Mouse (Mus musculus): ENCODE results near the gene Prkci.
A peak's percentile ranks its signal among the peaks of the same experiment; 100 is the strongest.

Gene Prkci

DNA sequence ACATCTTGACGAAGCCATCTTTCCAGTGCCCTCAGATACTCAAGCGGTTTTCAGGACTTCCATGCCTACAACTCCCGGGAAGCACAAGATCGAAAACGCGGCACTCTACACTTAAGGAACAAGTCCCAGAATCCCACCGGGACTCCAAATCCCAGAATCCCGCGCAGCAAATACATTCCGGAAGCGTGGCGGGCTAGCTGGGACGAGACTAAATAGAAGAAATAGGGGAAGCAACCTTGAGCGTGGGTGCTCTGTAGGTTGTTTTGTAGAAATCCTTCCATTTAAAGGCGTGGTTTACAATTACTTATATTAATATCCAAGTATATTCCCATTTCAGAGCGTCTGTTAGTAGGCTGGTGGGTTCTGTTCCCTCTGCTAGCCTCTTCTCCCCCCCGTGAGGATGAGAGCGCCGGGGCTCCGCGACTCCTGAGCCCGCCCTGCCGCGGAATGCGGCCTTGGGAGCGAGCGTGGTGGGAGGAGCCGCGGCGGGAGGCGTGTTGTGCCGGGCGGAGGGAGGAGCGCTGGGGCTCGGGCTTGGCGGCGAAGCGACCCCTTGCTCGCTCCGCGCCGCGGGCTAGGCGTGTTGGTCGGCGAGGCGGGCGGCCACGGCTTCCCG, at the start of gene Prkci:
Prkci (plus strand) TSS at position 465 of the 616 bp plus-strand sequence.
- peak; percentile 96 for DNase-seq

DNA sequence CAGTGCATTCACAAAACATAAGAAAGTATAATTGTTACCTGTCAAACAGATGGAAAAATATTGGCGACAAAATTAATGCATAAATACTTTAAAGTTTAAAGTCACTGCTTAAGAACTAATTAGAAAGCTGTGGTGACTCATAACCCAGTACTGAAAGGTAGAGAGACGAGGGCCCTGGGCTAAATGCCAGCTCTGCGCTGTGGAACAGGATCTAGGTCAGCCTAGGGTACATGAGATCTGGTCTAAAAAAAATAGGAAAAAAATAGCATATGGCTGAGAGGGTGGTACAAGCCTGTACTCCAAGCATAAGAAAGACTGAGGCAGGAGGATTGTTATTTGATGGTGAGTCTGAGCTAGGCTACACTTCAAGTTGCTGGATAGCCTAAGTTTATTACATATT, 43.9 kb upstream of the Prkci start:
- DNase-seq = peak; percentile 53

DNA sequence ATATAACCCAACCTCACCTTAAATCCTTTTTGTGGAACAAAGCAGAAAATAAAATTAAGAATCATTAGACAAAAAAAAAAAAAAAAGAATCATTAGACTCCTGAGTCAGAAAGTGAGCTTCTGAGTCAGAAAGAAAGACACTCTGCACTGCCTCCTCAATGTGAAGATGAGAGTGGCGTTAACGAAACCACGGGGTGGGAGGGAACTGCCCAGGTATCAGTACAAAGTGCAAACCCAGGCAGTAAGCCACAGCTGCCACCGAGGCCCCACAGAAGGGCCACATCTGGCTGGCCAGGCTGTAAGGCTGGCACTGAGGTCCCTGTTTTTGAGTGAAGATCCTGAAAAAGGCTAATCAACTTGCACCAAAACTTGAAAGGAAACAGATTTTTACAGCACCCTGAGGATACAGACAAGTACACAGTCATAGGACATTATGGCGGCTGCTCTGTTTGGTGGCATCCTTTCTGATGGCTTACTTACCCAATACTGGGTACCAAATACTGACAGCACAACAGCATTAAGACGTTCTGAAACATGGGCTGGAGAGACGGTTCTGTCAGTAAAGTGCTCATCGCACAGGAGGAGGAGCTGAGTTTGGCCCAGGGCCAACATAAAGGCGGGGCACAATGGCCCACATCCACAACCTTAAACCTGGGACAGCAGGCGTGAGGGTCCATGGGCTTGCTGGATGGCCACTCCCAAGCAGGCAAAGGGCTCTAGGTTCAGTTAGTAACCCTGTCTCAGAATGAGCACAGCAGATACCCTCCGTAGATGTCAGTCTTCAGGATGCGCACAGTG, 43.1 kb upstream of the Prkci start:
- no peak for DNase-seq

DNA sequence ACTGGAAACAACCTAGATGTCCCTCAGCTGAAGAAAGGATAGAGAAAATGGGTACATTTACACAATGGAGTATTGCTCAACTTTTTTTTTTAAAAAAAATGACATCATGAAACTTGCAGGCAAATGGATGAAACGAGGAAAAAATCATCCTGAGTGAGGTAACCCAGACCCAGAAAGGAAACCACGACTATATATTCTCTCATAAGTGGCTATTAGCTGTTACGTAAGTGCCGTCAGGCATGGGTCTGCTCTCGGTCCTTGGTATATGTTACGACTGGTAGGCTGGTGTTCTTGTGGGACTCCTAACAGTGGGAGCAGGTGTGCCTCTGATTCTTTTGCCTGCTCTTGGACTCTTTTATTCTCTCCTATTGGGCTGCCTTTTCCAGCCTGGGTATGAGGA, 39.2 kb upstream of the Prkci start:
- DNase-seq = no peak

DNA sequence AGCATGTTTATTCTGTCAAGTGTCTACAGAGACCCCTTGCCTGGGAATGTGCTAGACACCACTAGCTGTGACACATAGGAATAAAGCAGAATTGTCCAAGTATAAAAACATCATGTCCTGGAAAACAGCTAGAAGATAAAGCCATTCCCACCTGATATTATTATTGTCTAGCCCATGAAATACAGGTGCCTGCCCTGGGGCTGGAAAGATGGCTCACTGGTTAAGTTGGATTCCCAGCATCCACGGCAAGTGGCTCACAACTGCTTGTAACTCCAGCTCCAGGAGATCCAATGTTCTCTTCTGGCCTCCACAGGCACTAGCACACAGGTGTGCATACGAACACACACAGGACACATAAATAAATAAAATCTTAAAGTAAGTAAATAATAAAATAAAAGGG, 36.8 kb upstream of the Prkci start:
- DNase-seq = no peak

DNA sequence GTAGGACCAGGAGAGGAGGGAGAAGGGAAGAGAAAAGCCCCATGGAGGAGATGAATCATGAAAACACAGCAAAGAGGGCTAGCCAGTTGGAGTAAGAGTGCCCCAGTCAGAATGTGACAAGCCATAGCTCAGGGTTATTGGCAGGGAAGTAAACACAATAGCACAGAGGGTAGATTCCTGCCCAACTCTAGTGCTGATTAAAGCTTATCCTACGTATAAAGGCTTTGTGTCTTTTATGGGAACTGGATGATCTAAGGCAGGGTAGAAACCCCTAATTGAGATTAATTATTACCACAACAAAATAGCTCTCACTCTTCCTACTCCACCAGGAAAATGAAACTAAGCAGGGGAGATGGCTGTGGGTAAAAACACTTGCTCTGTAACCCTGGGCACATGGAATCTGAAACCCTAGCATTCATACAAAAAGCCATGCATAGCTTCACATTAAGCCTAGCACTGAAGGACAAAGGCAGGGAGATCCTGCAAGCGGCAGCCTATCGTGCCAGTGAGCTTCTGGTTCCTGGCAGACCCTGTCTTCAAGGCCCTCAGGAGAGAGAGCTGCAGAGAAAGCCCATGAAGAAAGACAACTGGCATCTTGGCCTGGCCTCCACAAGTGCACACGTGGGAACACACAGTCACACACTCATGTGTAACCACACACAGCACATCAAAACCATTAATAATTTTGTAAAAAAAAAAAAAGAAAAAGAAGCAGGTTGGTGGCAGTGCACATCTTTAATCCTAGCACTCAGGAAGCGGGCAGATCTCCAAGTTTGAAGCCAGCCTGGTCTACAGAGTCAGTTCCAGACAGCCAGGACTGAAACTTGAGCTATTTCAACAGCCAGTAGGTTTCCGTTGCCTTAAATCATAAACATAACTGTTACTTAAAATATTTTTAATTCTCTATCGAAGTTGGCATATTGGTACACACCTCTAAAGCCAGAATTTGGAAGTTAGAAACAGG, 35.4 kb upstream of the Prkci start:
- DNase-seq = no peak

DNA sequence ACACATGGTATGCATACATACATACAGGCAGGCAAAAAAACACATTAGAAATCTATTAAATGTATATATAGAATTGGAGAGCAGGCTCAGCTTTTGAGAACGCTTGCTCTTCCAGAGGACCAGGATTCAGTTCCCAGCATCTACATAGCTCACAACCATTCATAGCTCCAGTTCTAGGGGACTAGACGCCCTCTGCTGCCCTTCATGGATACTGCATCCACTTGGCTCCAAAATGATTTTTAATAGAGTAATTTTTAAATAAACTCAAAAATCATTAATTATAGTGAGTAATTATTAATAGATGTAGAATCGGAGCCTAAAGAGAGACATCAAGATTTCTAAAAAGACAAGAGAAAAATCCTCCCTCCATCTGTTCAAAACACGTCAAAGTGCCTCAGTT, 32.4 kb upstream of the Prkci start:
- no peak for DNase-seq

DNA sequence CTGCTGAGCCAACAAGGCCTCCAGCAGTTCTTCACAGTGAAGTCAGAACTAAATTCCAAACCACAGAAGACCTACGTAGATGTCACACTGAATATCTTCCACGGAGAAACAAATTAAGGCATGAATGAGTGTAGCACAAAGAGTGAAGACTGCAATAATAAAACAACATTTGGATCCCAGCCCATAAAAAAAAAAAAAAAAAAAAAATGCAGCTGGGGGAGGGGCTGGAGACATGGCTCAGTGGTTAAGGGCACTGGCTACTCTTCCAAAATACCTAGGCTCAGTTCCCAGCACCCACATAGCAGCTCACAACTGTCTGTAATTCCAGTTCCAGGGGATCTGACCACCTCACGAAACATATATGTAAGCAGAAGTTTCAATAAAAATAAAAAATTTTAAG, 31.3 kb upstream of the Prkci start:
- no peak for DNase-seq

DNA sequence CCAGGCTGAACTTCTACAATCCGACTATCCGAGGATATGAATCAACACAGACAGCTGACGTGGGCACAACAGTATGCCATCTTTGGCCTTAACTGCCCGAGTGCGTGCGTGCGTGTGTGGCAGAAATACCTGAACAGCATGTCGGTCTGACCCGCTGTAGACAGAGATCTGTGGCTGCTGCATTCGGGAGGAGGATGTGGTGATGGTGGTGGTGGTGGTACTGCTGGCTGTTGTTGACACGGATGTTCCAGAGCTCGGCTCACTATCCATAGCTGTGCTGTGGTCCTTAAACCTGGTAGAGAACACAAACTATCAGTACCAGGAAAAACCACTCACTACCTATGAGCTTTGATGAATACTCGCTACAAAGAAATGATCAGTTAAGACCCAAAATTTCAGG, 29.9 kb upstream of the Prkci start:
- no peak for DNase-seq

DNA sequence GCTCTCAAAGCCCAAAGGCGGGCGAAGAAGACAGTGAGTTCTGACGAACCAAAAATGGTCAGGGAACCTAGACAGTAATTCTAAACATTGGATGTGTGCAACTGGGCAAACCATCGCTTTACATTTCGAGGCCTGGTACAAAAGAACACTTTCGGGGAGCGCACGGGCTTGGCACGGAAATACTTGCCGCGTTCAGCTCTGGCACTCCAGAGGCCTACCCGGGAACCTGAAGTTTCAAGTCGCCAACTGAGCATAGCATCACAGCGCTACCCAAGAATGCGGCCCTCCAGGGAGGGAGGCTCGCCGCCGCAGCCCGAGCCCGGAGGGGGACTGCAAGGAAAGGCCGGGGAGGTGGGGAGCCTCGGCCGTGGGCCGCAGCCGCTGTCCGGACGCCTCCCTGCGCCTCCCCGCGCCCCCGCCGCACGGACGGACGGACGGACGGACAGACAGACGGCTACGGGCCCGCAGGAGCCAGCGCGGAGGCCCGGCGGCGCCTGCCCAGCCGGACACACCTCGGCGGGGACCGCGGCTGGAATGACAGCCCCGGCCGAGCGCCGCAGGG, 26.9 kb upstream of the Prkci start:
- peak; percentile 71 for DNase-seq

DNA sequence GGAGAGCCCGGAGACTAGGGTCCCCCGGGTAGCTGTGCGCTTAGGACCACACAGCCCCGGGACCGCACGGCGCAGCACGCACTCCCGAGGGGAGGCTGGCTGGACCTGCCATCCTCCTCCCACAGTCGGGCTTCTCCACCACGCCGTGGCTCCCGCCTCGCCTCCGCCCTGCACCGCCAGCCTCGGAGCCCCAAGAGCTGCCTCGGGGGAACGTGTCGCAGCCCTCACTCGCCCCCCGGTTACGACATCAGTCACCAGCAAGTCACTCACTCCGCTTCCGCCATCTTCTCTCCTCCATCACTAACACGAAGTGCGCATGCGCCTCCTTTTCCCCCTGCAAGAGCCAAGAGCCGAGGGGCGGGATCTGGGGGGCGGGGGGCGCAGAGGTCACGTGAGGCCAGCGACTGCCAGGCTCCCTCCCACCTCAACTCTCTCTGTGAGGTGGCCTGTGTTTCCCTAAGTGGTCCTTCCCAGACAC, 26.4 kb upstream of the Prkci start, which contains the start of gene Phc3:
Phc3 (minus strand) TSS at position 312 of the 478 bp plus-strand sequence.
- peak; percentile 96 for DNase-seq

DNA sequence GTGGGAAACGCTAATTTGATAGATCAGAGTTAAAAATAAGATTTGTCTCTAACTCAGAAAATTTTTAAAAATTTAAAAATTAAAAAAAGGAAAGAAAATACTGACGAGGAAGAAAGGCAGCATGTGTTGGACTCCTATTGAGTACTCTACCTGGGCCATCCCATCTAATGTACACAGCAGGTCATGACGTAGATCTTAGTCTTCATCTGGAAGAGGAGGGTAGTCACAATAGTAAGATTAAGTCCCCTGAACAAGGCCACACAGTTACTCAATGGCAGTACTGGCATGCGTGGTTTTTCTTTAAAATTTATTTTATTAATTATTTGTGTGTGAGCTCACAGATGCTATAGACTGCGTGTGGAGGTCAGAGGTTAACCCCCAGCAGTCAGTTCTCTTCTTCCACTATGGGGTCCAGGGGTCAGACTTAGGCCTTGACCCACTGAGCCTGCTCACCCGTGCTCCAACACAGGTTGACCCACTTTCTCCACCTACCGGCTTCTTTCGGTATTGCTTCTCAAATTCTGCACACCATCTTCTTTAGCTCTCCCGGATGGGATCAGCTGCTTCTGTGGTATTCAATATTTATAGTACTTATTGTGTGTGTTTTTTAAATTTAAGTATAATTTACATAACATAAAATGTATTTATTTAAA, 20.3 kb upstream of the Prkci start:
- peak; percentile 80 for DNase-seq

DNA sequence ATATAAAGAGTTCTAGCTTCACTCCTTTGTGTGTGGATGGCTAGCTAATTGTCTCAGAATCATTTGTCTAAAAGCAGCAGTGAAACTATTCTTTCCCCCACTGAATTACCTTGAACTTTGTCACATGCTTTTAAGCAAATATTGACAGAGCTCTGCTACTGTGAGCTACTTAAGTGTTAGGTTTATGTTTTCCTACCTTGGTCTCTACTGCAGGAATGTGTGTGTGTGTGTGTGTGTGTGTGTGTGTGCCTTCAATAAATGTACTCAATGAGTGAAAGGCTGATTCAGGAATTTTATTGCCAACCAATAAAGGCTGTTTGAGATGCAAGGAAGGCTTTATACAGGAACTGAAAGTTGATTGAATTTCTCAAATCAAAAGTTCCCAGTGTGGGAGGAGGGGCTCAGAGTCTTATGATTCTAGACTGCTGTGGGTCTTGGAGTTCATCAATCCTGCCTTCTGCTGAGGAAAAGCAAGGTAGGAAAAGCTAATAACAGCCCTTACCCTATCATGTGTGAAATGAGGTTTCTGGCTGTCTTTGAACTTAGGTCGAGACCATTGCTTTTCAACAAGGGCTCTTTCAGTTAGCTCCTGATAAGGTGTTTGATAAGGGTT, 18.4 kb upstream of the Prkci start:
- peak; percentile 35 for DNase-seq

DNA sequence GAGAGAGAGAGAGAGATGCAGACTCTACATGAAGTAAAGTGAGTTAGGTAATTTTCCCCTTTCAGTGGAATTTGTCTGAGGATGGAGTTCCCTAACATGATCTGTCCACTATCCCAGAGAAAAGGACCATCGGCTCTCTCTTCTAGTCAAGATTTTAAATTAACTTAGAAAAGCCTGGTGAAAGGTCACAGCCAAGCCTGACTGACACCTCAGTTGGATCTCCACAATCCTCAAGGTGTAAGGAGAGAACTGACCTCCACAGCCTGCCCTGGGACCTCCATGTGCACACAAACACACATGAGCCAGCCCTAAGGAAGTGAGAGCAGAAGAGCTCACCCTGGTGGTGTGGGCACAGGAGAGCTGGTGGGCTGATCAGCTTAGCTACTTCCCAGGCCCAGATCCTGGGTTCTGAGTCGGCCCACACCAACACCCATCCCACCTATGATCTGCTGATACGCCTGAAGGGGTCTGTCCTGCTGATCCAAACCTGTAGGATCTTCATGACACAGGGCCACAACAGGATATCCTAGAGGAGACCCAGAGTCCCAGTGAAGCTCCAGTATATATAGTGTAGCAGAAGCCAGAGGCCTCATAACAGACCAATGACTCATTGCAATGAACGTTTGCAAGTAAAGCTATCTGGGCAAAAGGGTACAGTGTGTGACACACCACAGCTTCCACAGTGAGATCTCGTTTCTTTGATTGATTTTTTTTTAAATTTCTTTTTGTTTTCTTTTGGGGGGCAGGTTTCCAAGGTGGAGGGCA, 13.7 kb upstream of the Prkci start:
- DNase-seq = no peak

DNA sequence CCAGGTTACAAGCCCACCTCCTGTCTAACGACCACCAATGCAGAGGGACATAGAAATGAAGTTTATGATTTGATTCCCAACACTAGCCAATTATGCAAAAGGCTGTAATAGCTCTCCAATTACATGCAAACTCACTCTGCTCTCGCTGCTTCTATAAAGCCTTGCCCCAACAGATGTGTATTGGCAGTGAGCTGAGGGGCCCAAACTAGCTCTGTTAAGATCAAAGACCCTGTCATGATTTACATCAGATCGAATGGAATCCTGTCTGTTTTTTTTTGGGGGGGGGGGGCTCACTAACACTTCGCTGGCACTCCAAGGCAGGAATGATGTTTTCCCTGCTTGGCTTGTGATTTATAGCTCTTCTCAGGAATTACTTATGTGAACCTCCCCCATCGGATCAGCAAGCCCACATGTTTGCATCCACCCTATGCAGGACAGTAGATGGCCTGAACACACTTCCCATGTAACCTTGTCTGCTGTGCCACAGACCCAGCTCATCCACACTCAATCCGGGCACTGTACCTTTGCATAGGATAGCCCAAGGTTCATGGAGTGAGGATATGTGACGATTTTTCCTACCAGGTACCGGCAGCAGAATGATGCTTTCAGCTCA, 12.5 kb upstream of the Prkci start:
- no peak for DNase-seq

DNA sequence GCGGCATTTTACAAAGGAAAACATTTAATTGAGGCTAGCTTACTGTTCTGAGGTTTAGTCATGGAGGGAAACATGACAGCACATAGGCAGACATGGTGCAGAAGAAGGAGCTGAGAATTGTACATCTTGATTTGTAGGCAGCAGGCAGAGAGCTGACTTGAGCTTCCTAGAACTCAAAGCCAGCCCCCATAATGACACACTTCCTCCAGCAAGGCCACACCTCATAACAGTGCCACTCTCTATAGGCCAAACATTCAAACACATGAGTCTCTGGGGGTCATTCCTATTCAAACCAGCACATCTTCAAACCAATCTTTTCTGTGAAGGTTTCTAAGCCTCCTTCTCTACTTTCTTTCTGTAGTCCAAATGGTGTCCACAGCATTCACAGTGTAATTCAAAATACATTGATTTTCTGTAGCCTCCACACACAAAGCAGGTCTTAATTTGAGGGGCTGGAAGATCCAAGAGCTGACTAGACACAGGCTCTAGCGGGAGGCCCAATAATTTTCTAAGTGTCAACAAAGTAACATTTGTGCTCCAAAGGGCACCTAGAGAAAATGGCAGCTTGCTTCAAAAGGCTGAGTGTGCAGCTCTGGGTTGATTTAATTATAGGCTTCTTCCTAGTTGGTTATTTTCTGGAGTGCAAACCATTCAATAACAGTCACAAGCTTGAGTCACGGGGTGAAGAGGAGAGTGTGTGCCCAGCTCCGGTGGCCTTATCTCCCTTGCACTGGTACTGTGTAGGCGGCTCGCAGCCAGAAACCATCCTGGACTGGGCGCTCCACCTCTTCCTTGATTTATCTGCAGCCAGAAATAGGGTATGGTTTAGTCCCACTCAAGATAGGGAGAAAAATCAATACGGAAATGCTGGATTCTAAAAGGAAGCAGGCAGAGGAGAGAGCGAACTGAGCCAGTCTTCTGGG, 7.9 kb upstream of the Prkci start:
- DNase-seq = no peak

DNA sequence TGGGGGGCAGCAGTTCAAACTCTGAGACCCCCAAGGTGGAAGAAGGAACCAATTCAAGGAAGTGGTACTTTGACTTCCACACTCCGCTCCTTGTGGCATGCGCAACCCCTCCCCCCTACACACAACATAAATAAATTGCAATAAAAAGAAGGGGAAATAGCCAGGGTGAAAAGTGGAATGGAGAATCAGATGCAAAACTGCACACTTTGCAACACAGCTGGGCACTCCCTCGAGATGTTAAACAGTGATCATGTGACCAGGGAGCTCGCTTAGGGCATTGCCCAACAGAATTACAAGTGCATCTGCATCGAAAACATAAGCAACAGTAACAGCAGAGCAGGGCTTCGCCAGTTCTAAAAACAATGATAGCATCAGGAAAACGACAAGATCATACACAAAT, 3.4 kb upstream of the Prkci start:
- no peak for DNase-seq

DNA sequence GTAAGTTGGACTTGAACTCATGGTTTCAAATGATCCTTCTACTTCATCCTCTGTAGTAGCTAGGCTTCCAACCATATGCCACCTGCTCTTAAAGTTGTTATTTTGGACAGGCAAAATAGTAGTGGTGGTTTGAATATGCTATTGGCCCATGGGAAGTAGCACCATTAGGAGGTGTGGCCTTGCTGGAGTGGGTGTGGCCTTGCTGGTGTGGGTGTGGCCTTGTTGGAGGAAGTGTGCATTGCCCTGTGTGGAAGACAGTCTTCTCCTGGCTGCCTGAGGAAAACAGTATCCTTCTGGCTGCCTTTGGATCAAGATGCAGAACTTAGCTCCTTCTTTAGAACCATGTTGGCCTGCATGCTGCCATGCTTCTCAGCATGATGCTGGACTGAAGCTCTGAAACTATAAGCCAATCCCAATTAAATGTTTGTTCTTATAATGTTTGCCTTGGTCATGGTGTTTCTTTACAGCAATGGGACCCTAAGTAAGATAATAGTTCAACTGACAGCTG, 2.4 kb upstream of the Prkci start:
- DNase-seq = no peak

DNA sequence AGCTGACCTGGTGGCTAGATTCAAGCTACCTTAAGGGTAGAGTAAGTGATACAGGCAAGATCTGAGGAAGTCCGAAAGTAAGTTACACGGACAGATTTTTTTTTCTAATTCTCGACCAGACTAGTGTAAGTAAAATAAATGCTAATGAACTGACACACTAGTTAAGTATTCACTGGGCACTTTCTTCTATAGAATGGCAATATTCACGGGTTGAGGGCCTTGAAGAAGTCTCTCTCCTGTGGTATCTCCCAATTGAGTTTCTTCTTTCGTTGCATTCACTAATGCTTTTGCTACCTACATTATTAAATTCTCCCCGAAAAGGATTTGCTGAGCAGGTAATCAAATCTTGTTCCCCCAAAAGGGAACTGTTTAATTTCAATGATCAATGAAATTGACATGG, 688 bp upstream of the Prkci start:
- no peak for DNase-seq

Measured in kidney, postnatal 10 days (tissue).